Mouse (Mus musculus) heart, postnatal 25 days (tissue): ENCODE results near the gene Gm20388. TPM values are rescaled to one million over a fixed set of nuclear protein-coding genes. Genes with fewer than 3 reads are reported as not detected.
A peak's percentile ranks its signal among the peaks of the same experiment; 100 is the strongest.

Experiments used
- DNase-seq: peaks from one replicate; pipeline ENCODE4 v3.0.0; 2022; ENCODE audit warnings: low spot score
- intact Hi-C: fragments of 180-260 bp; cut with DNase I; formaldehyde crosslinking; loops from one replicate; pipeline ENCODE4 v1.15.1; 2025
- total RNA-seq, 2 experiments: library from RNA; stranded (reverse); gene quantifications; 2 replicates each; pipeline ENCODE4 v1.2.3; 2021

The Gm20388 gene
- total RNA-seq, 2 experiments from 2014 or later: 2.7 TPM; not detected in 1

- DNase-seq: no peak
- intact Hi-C loops: no loop called here
Observed at GRCm38 (mm10) chr8:120259206-120259605, 348.6 kb downstream of the Gm20388 start.

DNA sequence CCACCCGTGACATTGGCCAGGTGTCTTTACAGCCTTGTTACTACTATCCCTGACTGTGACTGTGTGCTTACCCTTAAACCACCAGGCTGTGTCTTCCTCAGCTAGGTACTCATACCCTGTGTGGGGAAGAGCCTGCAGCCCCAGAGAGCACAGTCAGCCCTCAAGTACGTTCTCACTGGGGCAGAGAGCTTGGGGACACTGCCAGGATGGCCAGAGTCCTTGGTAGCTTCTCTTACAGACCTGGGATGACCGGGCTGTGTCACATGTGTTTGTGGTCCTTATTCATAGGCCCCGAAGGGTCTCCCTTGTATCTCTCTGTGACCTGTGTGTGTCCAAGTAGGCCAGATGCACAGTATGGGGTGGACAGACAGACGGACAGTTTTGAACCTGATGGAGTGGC, 350.0 kb downstream of the Gm20388 start:
- no peak for DNase-seq
- intact Hi-C loops: no loop called here

- DNase-seq: no peak
- intact Hi-C loops: no loop called here
Observed at GRCm38 (mm10) chr8:120261338-120262120, 350.9 kb downstream of the Gm20388 start.

- intact Hi-C loops: no loop called here
- no peak for DNase-seq
Observed at GRCm38 (mm10) chr8:120263879-120264278, 353.2 kb downstream of the Gm20388 start.

- no peak for DNase-seq
- intact Hi-C loops: no loop called here
Observed at GRCm38 (mm10) chr8:120264388-120264943, 353.8 kb downstream of the Gm20388 start.

GRCm38 (mm10) chr8:120264944-120265453, 354.4 kb downstream of the Gm20388 start:
- intact Hi-C loops: no loop called here
- peak; percentile 54 for DNase-seq

DNA sequence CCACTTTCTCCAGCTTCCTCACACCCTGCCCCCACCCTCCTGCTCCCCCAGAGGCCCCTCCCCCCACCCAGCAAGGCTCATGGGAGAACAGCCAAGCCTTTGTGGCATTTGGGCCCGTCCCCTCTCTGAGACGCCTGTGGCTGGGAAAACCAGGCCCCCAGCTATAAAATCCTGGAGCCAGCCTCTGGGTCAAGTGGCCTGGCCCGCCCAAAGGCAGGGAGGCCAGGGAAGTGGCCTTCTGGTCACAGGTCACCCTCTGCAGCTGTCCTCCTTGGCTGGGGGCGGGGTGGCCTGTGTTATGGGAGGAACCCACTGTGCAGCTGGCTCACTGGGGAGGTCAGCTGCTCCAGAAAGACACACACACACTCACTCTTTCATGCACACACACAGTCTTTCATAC, 354.8 kb downstream of the Gm20388 start:
- DNase-seq: peak; percentile 70
- intact Hi-C loops: no loop called here

GRCm38 (mm10) chr8:120268541-120268980, 357.9 kb downstream of the Gm20388 start:
- no peak for DNase-seq
- intact Hi-C loops: no loop called here

DNA sequence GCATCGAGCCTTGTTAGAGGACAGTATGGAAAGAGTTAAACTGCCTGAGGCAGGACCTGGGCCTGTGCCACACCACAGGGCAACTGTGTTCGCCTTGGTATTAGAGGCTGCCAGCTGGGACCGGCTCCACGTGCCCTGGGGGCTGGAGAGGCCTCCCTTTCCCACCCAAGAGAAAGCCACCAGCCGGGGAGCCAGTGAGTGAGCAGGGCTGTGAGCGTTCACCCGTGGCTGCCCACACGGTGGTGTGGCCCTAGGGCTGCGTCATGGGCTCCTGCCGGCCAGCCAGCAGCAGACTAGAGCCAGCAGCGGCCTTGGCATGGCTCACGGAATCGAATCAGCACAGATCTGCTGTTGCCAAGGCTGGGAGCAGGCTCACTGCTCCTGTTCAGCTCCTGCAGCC, 359.8 kb downstream of the Gm20388 start:
- intact Hi-C loops: loop anchor here (5.0 kb wide), 1 partner anchor 38 kb away; no protein-coding TSS in a partner anchor
- DNase-seq: no peak

DNA sequence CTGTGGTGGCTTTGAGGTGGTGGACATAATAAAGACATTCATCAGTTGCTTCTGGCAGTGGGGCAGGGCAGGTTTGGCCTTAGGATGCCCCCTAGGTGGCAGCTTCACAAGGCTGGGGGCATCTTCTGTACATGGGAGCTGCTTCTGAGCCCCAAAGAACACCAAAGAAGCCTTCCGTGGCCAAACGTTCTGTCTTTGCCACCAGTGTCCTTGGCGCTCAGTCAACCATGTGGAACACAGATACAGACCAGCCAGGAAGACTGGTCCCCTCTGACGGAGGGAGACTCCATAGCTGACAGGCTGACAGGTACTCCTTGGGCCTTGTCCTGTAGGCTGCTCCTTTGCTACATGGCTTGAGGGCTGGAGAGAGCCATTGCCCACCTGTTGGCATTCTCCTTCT, 362.8 kb downstream of the Gm20388 start:
- intact Hi-C loops: loop anchor here (5.0 kb wide), 1 partner anchor 41 kb away; no protein-coding TSS in a partner anchor
- DNase-seq: no peak

- intact Hi-C loops: no loop called here
- peak; percentile 88 for DNase-seq
Observed at GRCm38 (mm10) chr8:120276051-120276890, 365.6 kb downstream of the Gm20388 start.

DNA sequence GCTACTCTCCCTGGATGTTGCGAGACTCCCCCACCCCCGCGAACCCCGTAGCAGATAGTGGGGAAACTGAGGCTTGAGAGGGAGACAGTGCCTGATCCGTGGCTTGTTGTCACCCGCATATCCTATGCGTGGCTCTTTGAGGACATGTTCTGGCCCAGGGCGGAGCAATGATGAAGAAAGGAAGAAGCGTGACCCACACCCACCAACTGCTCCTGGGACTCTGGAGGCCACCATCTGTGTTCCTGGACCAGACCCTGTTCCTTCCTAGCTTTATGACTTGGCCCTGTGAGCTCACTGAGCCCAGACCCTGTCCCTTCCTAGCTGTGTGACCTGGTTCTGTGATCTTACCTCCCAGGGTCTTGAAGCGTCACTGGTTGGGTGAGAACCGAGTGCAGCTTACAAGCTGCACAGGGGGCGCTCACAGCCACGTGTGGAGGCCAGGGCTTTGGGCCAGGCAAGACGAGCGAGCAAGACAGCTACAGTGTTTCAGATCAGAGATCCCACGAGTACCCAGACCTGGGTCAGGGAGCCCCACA, 366.3 kb downstream of the Gm20388 start:
- intact Hi-C loops: loop anchor here (1.0 kb wide), 1 partner anchor 98 kb away; no protein-coding TSS in a partner anchor

GRCm38 (mm10) chr8:120278009-120278408, 367.4 kb downstream of the Gm20388 start:
- intact Hi-C loops: no loop called here
- no peak for DNase-seq

More for the DNA sequence above, 366.3 kb downstream of the Gm20388 start:
- peak; percentile 58 for DNase-seq

GRCm38 (mm10) chr8:120279418-120279817, 368.8 kb downstream of the Gm20388 start:
- intact Hi-C loops: no loop called here
- no peak for DNase-seq

DNA sequence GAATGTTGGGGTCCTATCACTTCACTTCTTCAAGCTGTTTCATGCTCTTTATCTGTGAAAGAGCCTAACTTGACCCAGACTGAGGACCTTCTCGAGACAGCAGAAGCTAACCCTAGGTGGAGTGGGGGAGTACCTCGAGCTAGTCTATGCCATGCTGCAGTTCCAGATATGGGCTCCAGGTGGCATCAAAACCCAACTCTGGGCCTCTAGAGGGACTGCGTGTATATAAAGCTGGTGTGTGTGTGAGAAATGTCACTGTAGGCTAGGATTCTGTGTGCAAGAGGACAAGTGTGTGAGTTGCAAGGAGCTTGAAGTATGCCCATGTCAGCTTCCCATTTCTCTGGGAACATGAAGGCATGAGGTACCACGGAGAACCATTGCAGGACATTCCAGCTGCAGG, 370.8 kb downstream of the Gm20388 start:
- intact Hi-C loops: no loop called here
- DNase-seq: no peak

DNA sequence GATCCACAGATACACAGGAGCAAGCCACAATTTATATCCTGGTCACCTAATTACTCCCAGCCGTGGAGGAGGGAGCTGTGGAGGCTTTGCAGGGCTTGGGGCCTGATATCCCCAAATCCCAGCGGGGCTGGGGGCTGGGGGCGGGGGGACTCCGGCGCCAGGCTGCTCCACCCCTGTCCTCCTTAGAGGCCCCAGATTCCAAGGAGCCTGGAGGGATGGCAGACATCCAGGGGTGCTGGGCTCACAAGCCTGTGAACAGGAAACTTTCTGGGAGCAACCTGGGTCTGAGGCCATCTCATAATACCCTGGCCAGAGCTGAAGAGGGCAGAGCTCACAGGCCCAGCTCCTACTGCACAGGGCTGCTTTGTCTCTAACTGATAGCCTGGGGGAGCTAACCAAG, 371.8 kb downstream of the Gm20388 start:
- DNase-seq: no peak
- intact Hi-C loops: no loop called here

DNA sequence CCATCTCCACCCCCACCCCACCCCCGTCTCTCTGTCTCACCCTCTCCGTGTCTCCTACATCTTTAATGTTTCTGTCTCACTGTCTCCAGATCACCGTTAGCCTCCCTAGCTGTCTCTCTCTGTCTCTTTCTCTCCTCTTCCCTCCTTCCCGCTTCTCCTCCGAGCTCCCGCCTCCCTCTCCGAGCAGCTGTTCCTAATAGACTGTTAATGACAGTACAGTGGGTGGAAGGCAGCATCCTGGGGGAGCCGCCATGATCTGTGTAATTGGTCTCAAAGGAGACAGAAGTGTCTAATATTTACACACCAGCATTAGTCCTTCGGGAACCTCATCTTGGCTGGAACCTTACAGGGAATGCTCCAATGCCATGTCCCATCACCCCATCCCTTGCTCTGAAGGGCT, 373.6 kb downstream of the Gm20388 start:
- intact Hi-C loops: no loop called here
- no peak for DNase-seq

GRCm38 (mm10) chr8:120285033-120285432, 374.4 kb downstream of the Gm20388 start:
- intact Hi-C loops: no loop called here
- no peak for DNase-seq

DNA sequence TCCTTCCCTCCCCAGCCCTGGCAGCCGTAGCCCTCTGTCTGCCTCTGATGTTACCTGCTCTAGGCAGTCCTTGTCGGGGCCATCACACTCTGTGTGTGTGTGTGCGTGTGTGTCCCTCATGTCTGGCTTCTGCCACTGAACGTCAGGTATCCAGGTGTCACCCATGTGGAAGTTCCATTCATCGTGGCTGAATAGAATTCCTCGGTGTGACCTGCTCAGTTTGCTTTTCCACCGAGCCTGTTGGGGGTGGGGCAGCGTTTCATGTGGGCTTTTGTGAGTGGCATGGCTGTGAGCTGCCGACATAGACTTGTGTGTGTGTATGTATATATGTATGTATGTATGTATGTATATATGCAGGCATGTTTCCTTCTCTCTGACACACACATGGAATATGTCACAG, 375.2 kb downstream of the Gm20388 start:
- DNase-seq: no peak
- intact Hi-C loops: loop anchor here (2.0 kb wide), 1 partner anchor 31 kb away; no protein-coding TSS in a partner anchor
